Mouse (Mus musculus) CH12.LX (cell line): ENCODE results near the gene Ank2. TPM values are rescaled to one million over a fixed set of nuclear protein-coding genes. Genes with fewer than 3 reads are reported as not detected.
A peak's percentile ranks its signal among the peaks of the same experiment; 100 is the strongest.

Experiments
- DNase-seq: peaks from one replicate; pipeline ENCODE4 v3.0.0-alpha.2; 2013; ENCODE audit errors: extremely low read depth
- H3K27ac ChIP-seq: 2 replicates; pipeline ENCODE4 v1.5.1; 2012; ENCODE audit warnings: low read depth, mild to moderate bottlenecking, control low read depth, moderate library complexity; ENCODE audit not compliant: insufficient read depth
- H3K27me3 ChIP-seq: replicated peaks from 2 replicates; pipeline ENCODE3; 2012; ENCODE audit warnings: inconsistent platforms
- H3K36me3 ChIP-seq, 2 experiments: replicated peaks in 1 of 2; 2 replicates each; pipeline versions ENCODE3 to v1.6.1; 2012; ENCODE audit warnings: inconsistent platforms in 1 of 2, low read length in 1 of 2, mild to moderate bottlenecking in 1 of 2, mixed read lengths in 1 of 2, moderate library complexity in 1 of 2; ENCODE audit not compliant: control insufficient read depth in 1 of 2, insufficient read depth in 1 of 2
- H3K4me1 ChIP-seq, 2 experiments: 2 replicates each; pipeline ENCODE4 v1.6.1; 2012; ENCODE audit warnings: inconsistent platforms in 1 of 2, moderate library complexity in 1 of 2; ENCODE audit not compliant: insufficient read depth in 2 of 2, control insufficient read depth in 1 of 2
- H3K4me2 ChIP-seq: 2 replicates; pipeline ENCODE4 v1.6.1; 2012; ENCODE audit warnings: low read depth, mild to moderate bottlenecking, control low read depth; ENCODE audit not compliant: poor library complexity, insufficient read depth, severe bottlenecking
- H3K4me3 ChIP-seq, 3 experiments: fragments of 150-350 bp in 1 of 3; sonication (generic) in 1 of 3; replicated peaks in 1 of 3; 2 replicates each; pipeline versions ENCODE3 to v1.5.1; 2011 to 2012; ENCODE audit warnings: low read depth in 2 of 3, low read length in 2 of 3, mild to moderate bottlenecking in 2 of 3, moderate library complexity in 2 of 3, control low read depth in 1 of 3, improper control_type of control experiment in 1 of 3, inconsistent platforms in 1 of 3, mixed read lengths in 1 of 3; ENCODE audit not compliant: poor library complexity in 1 of 3
- H3K79me2 ChIP-seq: replicated peaks from 2 replicates; pipeline ENCODE4 v1.6.1; 2012; ENCODE audit warnings: mild to moderate bottlenecking, moderate library complexity; ENCODE audit not compliant: control insufficient read depth, poor library complexity, insufficient read depth, severe bottlenecking; ENCODE audit errors: extremely low read depth
- H3K9ac ChIP-seq: 2 replicates; pipeline ENCODE4 v1.6.1; 2012; ENCODE audit warnings: low read depth, mild to moderate bottlenecking, control low read depth, moderate library complexity; ENCODE audit not compliant: insufficient read depth
- H3K9me3 ChIP-seq: replicated peaks from 2 replicates; pipeline ENCODE3; 2012; ENCODE audit warnings: low read length, inconsistent platforms, mixed read lengths
- BHLHE40 ChIP-seq: IDR thresholded peaks from 2 replicates; pipeline ENCODE4 v1.6.1; 2011; ENCODE audit warnings: mild to moderate bottlenecking, low read depth, low read length, improper control_type of control experiment
- CHD1 ChIP-seq: IDR thresholded peaks from 2 replicates; pipeline ENCODE4 v1.6.1; 2012; ENCODE audit warnings: low read depth, low read length, improper control_type of control experiment, inconsistent platforms
- EP300 ChIP-seq: IDR thresholded peaks from 2 replicates; pipeline ENCODE4 v1.6.1; 2011; ENCODE audit warnings: low read length, improper control_type of control experiment
- ETS1 ChIP-seq: conservative IDR thresholded peaks from 2 replicates; pipeline ENCODE4 v1.6.1; 2012; ENCODE audit warnings: low read depth, mild to moderate bottlenecking, inconsistent platforms, low read length, improper control_type of control experiment, moderate library complexity
- GABPA ChIP-seq: IDR thresholded peaks from 2 replicates; pipeline ENCODE4 v1.6.1; 2012; ENCODE audit warnings: low read depth, low read length, improper control_type of control experiment, inconsistent platforms; ENCODE audit not compliant: insufficient replicate concordance
- HCFC1 ChIP-seq: IDR thresholded peaks from 2 replicates; pipeline ENCODE4 v1.6.1; 2012; ENCODE audit warnings: low read depth, mild to moderate bottlenecking, inconsistent platforms, low read length, improper control_type of control experiment
- IRF4 ChIP-seq: IDR thresholded peaks from 2 replicates; pipeline ENCODE4 v1.6.1; 2014; ENCODE audit warnings: low read depth, mild to moderate bottlenecking, inconsistent platforms, low read length, improper control_type of control experiment
- JUN ChIP-seq: IDR thresholded peaks from 2 replicates; pipeline ENCODE4 v1.6.1; 2011; ENCODE audit warnings: low read depth, mild to moderate bottlenecking, low read length, improper control_type of control experiment, moderate library complexity; ENCODE audit not compliant: insufficient read depth
- MAFK ChIP-seq: IDR thresholded peaks from 2 replicates; pipeline ENCODE4 v1.6.1; 2011; ENCODE audit warnings: low read length, improper control_type of control experiment; ENCODE audit not compliant: insufficient replicate concordance
- MAX ChIP-seq: IDR thresholded peaks from 2 replicates; pipeline ENCODE4 v1.6.1; 2011; ENCODE audit warnings: low read length, improper control_type of control experiment
- MAZ ChIP-seq: IDR thresholded peaks from 2 replicates; pipeline ENCODE4 v1.6.1; 2012; ENCODE audit warnings: low read depth, mild to moderate bottlenecking, inconsistent platforms, low read length, improper control_type of control experiment, moderate library complexity
- MEF2A ChIP-seq: IDR thresholded peaks from 2 replicates; pipeline ENCODE4 v1.6.1; 2014; ENCODE audit warnings: low read depth, mild to moderate bottlenecking, inconsistent platforms, low read length, improper control_type of control experiment, borderline replicate concordance
- MYC ChIP-seq: IDR thresholded peaks from 2 replicates; pipeline ENCODE4 v1.6.1; 2011; ENCODE audit warnings: low read depth, mild to moderate bottlenecking, improper control_type of control experiment, low read length
- NELFE ChIP-seq: IDR thresholded peaks from 2 replicates; pipeline ENCODE4 v1.6.1; 2011; ENCODE audit warnings: low read depth, low read length, improper control_type of control experiment
- SIN3A ChIP-seq: IDR thresholded peaks from 2 replicates; pipeline ENCODE4 v1.6.1; 2012; ENCODE audit warnings: low read length, improper control_type of control experiment, inconsistent platforms
- SMC3 ChIP-seq: IDR thresholded peaks from 2 replicates; pipeline ENCODE4 v1.6.1; 2011; ENCODE audit warnings: low read depth, low read length, improper control_type of control experiment
- TCF12 ChIP-seq: IDR thresholded peaks from 2 replicates; pipeline ENCODE4 v1.6.1; 2014; ENCODE audit warnings: low read depth, mild to moderate bottlenecking, inconsistent platforms, low read length, improper control_type of control experiment
- USF1 ChIP-seq: IDR thresholded peaks from 2 replicates; pipeline ENCODE4 v1.6.1; 2014; ENCODE audit warnings: low read depth, mild to moderate bottlenecking, inconsistent platforms, low read length, improper control_type of control experiment
- ZKSCAN1 ChIP-seq: IDR thresholded peaks from 2 replicates; pipeline ENCODE4 v1.6.1; 2012; ENCODE audit warnings: low read depth, inconsistent platforms, low read length, improper control_type of control experiment, borderline replicate concordance
- dilution Hi-C: fragments of 300-500 bp; cut with MboI; formaldehyde crosslinking; loops from 2 replicates; pipeline ENCODE4 v1.14.3; 2020; ENCODE audit warnings: low sequenced_read_pairs; ENCODE audit not compliant: extremely low pct_unique_long_range_greater_than_20kb, extremely low pct_ligation_motif_present
- in situ Hi-C: fragments of 300-500 bp; cut with MboI; formaldehyde crosslinking; loops from 3 replicates; pipeline ENCODE4 v1.14.3; 2019; ENCODE audit warnings: low sequenced_read_pairs, low pct_ligation_motif_present, low pct_unique_long_range_greater_than_20kb, mixed read lengths
- polyA plus RNA-seq: library from polyadenylated mRNA; unstranded; fragments of >175 nt; gene quantifications from 2 replicates; pipeline ENCODE4 v1.2.1, GENCODE M21; 2012; ENCODE audit warnings: low read depth; ENCODE audit not compliant: insufficient read length
- total RNA-seq, 2 experiments: library from RNA; depleted of rRNA; stranded (reverse); fragments of 300-350 nt in 1 of 2; fragments of >200 nt in 1 of 2; gene quantifications; 2 replicates each; pipeline ENCODE4 v1.2.3; 2012 to 2014

Ank2 gene
- total and polyA plus RNA-seq, 3 experiments, result 3.9 to 20.9 (median 12.2) TPM

GRCm38 (mm10) chr3:127511786-127512746 is 12.9 kb upstream of the Ank2 start:
- in situ Hi-C loops (no loop called here), dilution Hi-C loops (no loop called here)
- no peak overlapping the region for H3K9ac ChIP-seq
- no peaks in the 10 kb centered on the region for H3K27me3 ChIP-seq
- H3K27ac ChIP-seq, result peak overlapping the region; percentile 25; the same call in 1 of the 2 replicates
- H3K4me1 ChIP-seq, result peaks cover 14 to 31% of the 10 kb centered on the region in 2 experiments
- peak overlapping the region; percentile 86 for H3K4me2 ChIP-seq
- H3K9me3 ChIP-seq, result no peaks in the 10 kb centered on the region
- H3K79me2 ChIP-seq, result no peaks in the 10 kb centered on the region
- H3K36me3 ChIP-seq, result no peaks in the 10 kb centered on the region
- peak; percentile 46 for DNase-seq
- no peak for TF ChIP-seq MAZ
- TF ChIP-seq IRF4, result no peak
- no peak for TF ChIP-seq USF1
- peak; percentile 68 for TF ChIP-seq EP300
- no peak for TF ChIP-seq MAX
- TF ChIP-seq SMC3, result no peak
- TF ChIP-seq BHLHE40, result peak; percentile 69
- no peak for TF ChIP-seq GABPA
- no peak for TF ChIP-seq HCFC1
- no peak for TF ChIP-seq MYC
- TF ChIP-seq SIN3A, result no peak
- TF ChIP-seq CHD1, result no peak
- peak; percentile 68; the same call in 1 of the 2 replicates for TF ChIP-seq MAFK
- no peak for TF ChIP-seq ZKSCAN1
- TF ChIP-seq MEF2A, result peak; percentile 74
- TF ChIP-seq ETS1, result 0 out of 2 replicates have a peak, but pooled peaks have one; percentile 33
- no peak for TF ChIP-seq TCF12
- TF ChIP-seq JUN, result no peak
- no peak for TF ChIP-seq NELFE
- no peak overlapping the region for H3K4me3 ChIP-seq
